Mouse (Mus musculus): ENCODE measurements at regions not wholly inside any gene's neighbourhood (a gene's known extent, or its start where the extent isn't known, plus 50 kb on each side); places are given as distances from the start of the nearest gene placed in this dataset.

GRCm38 (mm10) chr14:25060285-25060684, 398.7 kb upstream of the Zmiz1 start:
- Histone ChIP-seq H3K36me3 (ENCODE audit: insufficient read depth, low read length) (no peaks in the 10 kb centered on the region), H3K9me3 (ENCODE audit: low read length) (peaks cover 18% of the 10 kb centered on the region), H3K4me3 (replicated peaks; ENCODE audit: low read length) (no peak overlapping the region), H3K27me3 (ENCODE audit: insufficient read depth, low read length) (peaks cover 13% of the 10 kb centered on the region; the same call in 1 of the 2 replicates), H3K4me1 (replicated peaks; ENCODE audit: low read depth, low read length) (peaks cover 16% of the 10 kb centered on the region)
- TF ChIP-seq POU5F1 (IDR thresholded peaks at IDR 0.05; ENCODE audit: borderline replicate concordance, low read length) (no peak), NANOG (IDR thresholded peaks at IDR 0.05; ENCODE audit: borderline replicate concordance, low read length) (no peak), CTCF (conservative IDR thresholded peaks at IDR 0.05; ENCODE audit: low read length) (no peak)

DNA sequence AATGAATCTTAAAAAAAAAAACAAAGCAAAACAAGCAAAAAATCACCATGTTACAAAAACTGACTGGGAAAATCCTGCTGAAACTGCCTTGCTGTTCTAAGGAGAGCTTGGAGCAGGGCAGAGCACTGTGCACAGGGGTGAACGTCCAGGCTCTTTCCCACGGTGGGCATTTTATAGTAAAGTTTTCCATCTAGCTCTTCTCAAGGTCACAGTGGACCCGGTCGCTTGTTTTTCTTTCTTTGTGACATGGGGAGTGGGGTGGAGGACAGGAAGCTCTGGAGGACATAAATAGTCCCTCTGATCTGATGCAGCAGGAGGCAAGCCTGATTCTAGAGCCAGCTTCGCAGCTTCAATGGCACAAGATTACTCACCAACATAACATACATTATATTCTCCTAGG, 395.9 kb upstream of the Zmiz1 start:
- Histone ChIP-seq H3K4me3 (replicated peaks; ENCODE audit: low read length) (no peak overlapping the region), H3K36me3 (ENCODE audit: insufficient read depth, low read length) (no peaks in the 10 kb centered on the region), H3K27me3 (ENCODE audit: insufficient read depth, low read length) (peaks cover 20% of the 10 kb centered on the region; the same call in 1 of the 2 replicates), H3K9me3 (ENCODE audit: low read length) (peaks cover 14% of the 10 kb centered on the region), H3K4me1 (replicated peaks; ENCODE audit: low read depth, low read length) (peaks cover 37% of the 10 kb centered on the region)
- TF ChIP-seq POU5F1 (IDR thresholded peaks at IDR 0.05; ENCODE audit: borderline replicate concordance, low read length) (no peak), CTCF (conservative IDR thresholded peaks at IDR 0.05; ENCODE audit: low read length) (no peak), NANOG (IDR thresholded peaks at IDR 0.05; ENCODE audit: borderline replicate concordance, low read length) (no peak)

DNA sequence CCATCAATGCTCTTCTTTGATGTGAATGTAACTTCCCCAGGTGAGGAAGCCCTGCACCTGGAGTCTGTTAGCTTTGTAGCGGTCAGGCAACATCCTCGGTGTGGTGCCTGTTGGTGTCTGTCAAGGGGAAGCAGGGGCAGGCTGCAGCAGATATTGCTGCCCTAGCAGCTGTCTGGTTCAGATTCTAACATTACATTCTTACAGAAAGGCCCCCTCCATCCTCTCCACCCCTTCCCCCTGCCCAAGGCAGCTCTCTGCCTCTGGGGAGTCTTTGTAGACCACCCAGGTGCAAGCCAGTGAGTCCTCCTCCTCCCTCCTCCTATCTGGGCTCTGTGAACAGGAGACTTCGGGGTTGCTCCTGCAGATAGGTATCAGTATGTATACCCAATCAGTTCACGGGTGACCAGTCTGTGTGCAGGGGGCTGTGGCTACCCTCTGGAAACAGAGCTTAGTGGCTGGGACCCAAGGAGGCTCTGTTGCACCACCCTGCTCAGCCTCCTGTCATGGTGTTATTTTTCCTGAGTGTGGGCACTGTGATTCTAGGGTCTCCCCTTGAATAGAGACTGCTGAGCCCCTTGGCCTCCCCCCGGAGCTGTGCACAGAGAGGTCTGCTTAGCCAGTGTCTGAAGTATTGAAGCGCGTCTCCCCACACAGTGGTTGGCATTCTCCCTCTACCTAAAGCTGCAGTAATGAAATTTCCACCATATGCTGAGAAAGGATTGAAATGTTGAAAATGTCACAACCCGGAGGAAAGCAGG, 394.6 kb upstream of the Zmiz1 start:
- peaks cover 37% of the 10 kb centered on the region for H3K4me1 ChIP-seq (replicated peaks; ENCODE audit: low read depth, low read length)
- H3K4me3 ChIP-seq (replicated peaks; ENCODE audit: low read length) = no peak overlapping the region
- H3K9me3 ChIP-seq (ENCODE audit: low read length) = peaks cover 2% of the 10 kb centered on the region; the same call in 1 of the 2 replicates
- H3K27me3 ChIP-seq (ENCODE audit: insufficient read depth, low read length) = peaks cover 20% of the 10 kb centered on the region
- no peaks in the 10 kb centered on the region for H3K36me3 ChIP-seq (ENCODE audit: insufficient read depth, low read length)
- TF ChIP-seq CTCF (conservative IDR thresholded peaks at IDR 0.05; ENCODE audit: low read length) (no peak), NANOG (IDR thresholded peaks at IDR 0.05; ENCODE audit: borderline replicate concordance, low read length) (no peak)

GRCm38 (mm10) chr14:25067435-25067834, 391.6 kb upstream of the Zmiz1 start:
- H3K4me3 ChIP-seq (replicated peaks; ENCODE audit: low read length) = no peak overlapping the region
- TF ChIP-seq CTCF (conservative IDR thresholded peaks at IDR 0.05; ENCODE audit: low read length) = no peak
- TF ChIP-seq POU5F1 (IDR thresholded peaks at IDR 0.05; ENCODE audit: borderline replicate concordance, low read length) = no peak
- TF ChIP-seq NANOG (IDR thresholded peaks at IDR 0.05; ENCODE audit: borderline replicate concordance, low read length) = no peak
- peaks cover 20% of the 10 kb centered on the region for H3K27me3 ChIP-seq (ENCODE audit: insufficient read depth, low read length)
- H3K36me3 ChIP-seq (ENCODE audit: insufficient read depth, low read length) = no peaks in the 10 kb centered on the region
- no peaks in the 10 kb centered on the region for H3K9me3 ChIP-seq (ENCODE audit: low read length)
- H3K4me1 ChIP-seq (replicated peaks; ENCODE audit: low read depth, low read length) = peaks cover 37% of the 10 kb centered on the region

GRCm38 (mm10) chr14:25068430-25068829, 390.6 kb upstream of the Zmiz1 start:
- TF ChIP-seq POU5F1 (IDR thresholded peaks at IDR 0.05; ENCODE audit: borderline replicate concordance, low read length) (no peak), NANOG (IDR thresholded peaks at IDR 0.05; ENCODE audit: borderline replicate concordance, low read length) (no peak), CTCF (conservative IDR thresholded peaks at IDR 0.05; ENCODE audit: low read length) (no peak)
- no peaks in the 10 kb centered on the region for H3K9me3 ChIP-seq (ENCODE audit: low read length)
- no peaks in the 10 kb centered on the region for H3K36me3 ChIP-seq (ENCODE audit: insufficient read depth, low read length)

GRCm38 (mm10) chr14:25073143-25073542, 385.8 kb upstream of the Zmiz1 start:
- no peaks in the 10 kb centered on the region; the same call in none of the 2 replicates for H3K27me3 ChIP-seq (ENCODE audit: insufficient read depth, low read length)
- no peak for TF ChIP-seq NANOG (IDR thresholded peaks at IDR 0.05; ENCODE audit: borderline replicate concordance, low read length)
- TF ChIP-seq CTCF (conservative IDR thresholded peaks at IDR 0.05; ENCODE audit: low read length) = no peak
- TF ChIP-seq POU5F1 (IDR thresholded peaks at IDR 0.05; ENCODE audit: borderline replicate concordance, low read length) = no peak
- no peak overlapping the region for H3K4me3 ChIP-seq (replicated peaks; ENCODE audit: low read length)
- H3K9me3 ChIP-seq (ENCODE audit: low read length) = no peaks in the 10 kb centered on the region
- H3K4me1 ChIP-seq (replicated peaks; ENCODE audit: low read depth, low read length) = no peaks in the 10 kb centered on the region
- H3K36me3 ChIP-seq (ENCODE audit: insufficient read depth, low read length) = no peaks in the 10 kb centered on the region

More at GRCm38 (mm10) chr14:25068430-25068829, 390.6 kb upstream of the Zmiz1 start:
- H3K4me3 ChIP-seq (replicated peaks; ENCODE audit: low read length) = no peak overlapping the region
- peaks cover 15% of the 10 kb centered on the region for H3K27me3 ChIP-seq (ENCODE audit: insufficient read depth, low read length)
- peaks cover 37% of the 10 kb centered on the region for H3K4me1 ChIP-seq (replicated peaks; ENCODE audit: low read depth, low read length)

GRCm38 (mm10) chr14:25074022-25074800, 384.8 kb upstream of the Zmiz1 start:
- TF ChIP-seq POU5F1 (IDR thresholded peaks at IDR 0.05; ENCODE audit: borderline replicate concordance, low read length) (no peak), NANOG (IDR thresholded peaks at IDR 0.05; ENCODE audit: borderline replicate concordance, low read length) (no peak), CTCF (conservative IDR thresholded peaks at IDR 0.05; ENCODE audit: low read length) (no peak)
- H3K4me3 ChIP-seq (replicated peaks; ENCODE audit: low read length) = no peak overlapping the region
- no peaks in the 10 kb centered on the region for H3K4me1 ChIP-seq (replicated peaks; ENCODE audit: low read depth, low read length)
- H3K9me3 ChIP-seq (ENCODE audit: low read length) = no peaks in the 10 kb centered on the region
- H3K36me3 ChIP-seq (ENCODE audit: insufficient read depth, low read length) = no peaks in the 10 kb centered on the region
- no peaks in the 10 kb centered on the region; the same call in 1 of the 2 replicates for H3K27me3 ChIP-seq (ENCODE audit: insufficient read depth, low read length)

- no peaks in the 10 kb centered on the region for H3K9me3 ChIP-seq (ENCODE audit: low read length)
- no peaks in the 10 kb centered on the region for H3K36me3 ChIP-seq (ENCODE audit: insufficient read depth, low read length)
- H3K4me1 ChIP-seq (replicated peaks; ENCODE audit: low read depth, low read length) = no peaks in the 10 kb centered on the region
- no peak overlapping the region for H3K4me3 ChIP-seq (replicated peaks; ENCODE audit: low read length)
- H3K27me3 ChIP-seq (ENCODE audit: insufficient read depth, low read length) = no peaks in the 10 kb centered on the region; the same call in 1 of the 2 replicates
- no peak for TF ChIP-seq NANOG (IDR thresholded peaks at IDR 0.05; ENCODE audit: borderline replicate concordance, low read length)
- no peak for TF ChIP-seq CTCF (conservative IDR thresholded peaks at IDR 0.05; ENCODE audit: low read length)
- no peak for TF ChIP-seq POU5F1 (IDR thresholded peaks at IDR 0.05; ENCODE audit: borderline replicate concordance, low read length)
Measured at GRCm38 (mm10) chr14:25074891-25075290, 384.1 kb upstream of the Zmiz1 start.
